Mouse (Mus musculus): ENCODE results near the gene Pimreg.

Gene Pimreg

DNA sequence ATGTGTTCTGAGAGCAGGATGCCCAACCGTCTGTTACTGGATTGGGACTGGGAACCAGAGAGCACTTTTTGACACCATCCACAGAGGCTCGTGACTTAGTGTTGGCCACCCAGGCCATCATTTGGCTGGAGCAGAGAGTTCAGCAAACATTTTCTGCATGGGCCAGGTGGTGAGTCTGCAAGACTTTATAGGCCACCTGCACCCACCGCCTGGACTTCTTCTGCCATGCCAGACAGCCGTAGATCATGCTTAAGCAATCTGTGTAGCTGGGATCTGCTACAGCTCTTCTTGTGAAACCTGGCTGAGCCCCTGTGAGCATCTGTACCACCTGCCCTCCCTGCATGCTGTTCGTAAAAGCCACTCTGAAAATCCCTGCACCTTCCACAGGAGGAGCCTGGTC lies 25.5 kb downstream of the Pimreg start:
- DNase-seq = no peak

GRCm38 (mm10) chr11:72068026-72068425 lies 26.2 kb downstream of the Pimreg start:
- no peak for DNase-seq

GRCm38 (mm10) chr11:72070733-72071132 lies 28.9 kb downstream of the Pimreg start:
- no peak for DNase-seq

DNA sequence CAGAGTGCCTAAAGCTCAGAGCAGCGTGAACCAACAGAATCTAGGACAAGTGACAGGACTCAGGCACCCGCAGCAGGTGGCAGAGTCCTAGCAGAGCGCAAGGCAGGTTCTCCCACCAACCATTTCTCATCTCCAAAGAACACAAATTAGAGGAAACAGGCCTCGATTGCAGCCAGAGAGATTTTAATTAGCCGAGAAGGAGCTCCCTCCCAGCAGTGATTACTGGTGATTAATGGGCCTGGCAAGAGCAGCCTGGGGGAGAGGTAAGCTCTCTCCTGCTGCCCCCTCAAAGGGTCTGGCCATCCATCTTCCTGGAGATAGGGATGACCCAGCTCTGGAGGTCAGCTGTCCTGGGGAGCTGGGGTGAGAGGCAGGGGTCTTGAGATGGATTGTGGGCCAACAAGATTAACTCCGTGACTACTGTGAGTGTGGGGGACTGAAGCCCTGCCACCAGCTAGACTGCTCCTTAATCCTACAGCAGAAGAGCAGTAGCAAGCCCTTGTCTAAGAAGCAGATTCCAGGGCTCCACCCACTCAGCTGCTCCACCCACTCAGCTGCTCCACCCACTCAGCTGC lies 30.6 kb downstream of the Pimreg start:
- no peak for DNase-seq

GRCm38 (mm10) chr11:72074230-72074629 lies 32.4 kb downstream of the Pimreg start:
- no peak for DNase-seq

DNA sequence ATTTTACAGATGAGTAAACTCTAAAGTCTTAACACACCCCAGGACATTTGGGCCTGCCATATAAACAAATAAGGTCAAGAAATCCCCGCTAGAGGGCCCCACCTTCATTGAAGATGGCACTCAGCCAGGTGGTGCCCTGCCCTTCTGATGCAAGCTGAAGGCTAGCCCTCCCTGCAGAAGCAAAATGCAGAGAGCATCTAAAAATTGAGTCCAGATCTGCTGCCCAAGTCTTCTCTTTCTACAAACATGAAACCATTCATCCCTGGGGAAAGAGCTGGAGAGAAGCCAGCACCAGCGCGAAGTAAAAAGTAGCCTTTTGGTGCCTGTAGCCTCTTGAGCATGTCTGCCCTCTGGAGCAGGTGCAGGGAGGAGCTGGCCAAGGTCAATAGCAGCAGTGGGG lies 36.2 kb downstream of the Pimreg start:
- DNase-seq = no peak

DNA sequence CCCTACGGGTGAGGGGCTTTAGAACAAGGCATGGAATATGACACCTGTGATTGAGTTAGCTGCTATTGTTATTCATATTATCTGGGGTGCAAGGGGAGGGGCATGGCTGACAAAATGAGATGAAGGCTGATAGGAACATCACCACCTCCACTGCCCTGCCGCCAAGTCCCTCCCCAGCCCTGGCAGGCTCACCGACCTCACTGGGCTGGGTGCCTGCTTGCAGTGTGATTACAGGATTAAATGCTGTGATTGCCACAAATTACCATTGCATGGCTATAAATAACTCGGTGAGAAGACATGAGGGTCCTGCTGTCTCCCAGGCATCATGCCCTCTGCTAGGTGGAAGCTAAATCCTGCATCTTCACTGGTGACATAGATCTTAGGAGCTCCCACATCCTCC lies 36.8 kb downstream of the Pimreg start:
- DNase-seq = no peak

DNA sequence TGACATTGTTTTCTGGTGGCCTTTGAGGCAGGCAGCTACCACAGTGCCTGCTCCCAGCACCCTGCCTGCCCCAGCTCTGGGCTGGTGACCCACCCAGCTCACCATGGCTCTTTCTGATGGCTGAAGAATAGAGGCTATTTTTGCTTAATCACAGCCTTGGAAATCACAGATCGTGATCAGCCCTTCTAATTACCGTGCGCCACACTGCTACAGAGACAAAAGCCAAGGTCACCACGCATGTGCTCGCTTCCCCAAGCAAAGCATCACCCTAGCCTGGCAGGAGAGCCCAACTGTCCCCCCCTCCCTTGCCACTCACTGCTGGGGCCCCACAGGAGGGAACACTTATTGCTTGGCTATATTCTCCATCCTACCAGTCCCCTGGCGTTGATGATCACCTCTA lies 38.6 kb downstream of the Pimreg start:
- no peak for DNase-seq

DNA sequence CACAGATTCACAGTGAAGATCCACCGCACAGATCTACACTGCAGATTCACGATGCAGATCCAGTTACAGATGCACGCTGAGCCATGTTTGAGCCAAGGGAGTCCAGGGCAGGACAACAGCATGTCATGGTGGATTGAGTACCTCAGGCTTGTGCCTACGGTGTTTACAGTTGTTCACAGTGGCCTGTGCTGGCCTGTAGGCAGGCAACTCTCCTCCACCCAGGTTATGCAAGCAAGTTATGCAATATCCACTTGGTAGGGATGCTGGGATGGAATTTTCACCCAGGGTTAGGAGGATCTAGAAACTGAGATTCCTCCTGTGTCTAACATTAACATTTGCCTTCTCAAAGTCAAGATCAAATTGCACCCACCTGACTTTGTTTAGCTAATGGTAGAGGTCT lies 40.8 kb downstream of the Pimreg start:
- no peak for DNase-seq

- no peak for DNase-seq
Observed at GRCm38 (mm10) chr11:72084337-72084736, 42.5 kb downstream of the Pimreg start.

GRCm38 (mm10) chr11:72086251-72087046 lies 44.6 kb downstream of the Pimreg start:
- no peak for DNase-seq

GRCm38 (mm10) chr11:72092390-72092789 lies 50.6 kb downstream of the Pimreg start:
- no peak for DNase-seq

- peak; percentile 18 for DNase-seq
Observed at GRCm38 (mm10) chr11:72094442-72094841, 52.6 kb downstream of the Pimreg start.

- DNase-seq = no peak
Observed at GRCm38 (mm10) chr11:72095994-72096393, 54.2 kb downstream of the Pimreg start.

Data from kidney, adult 18-20 months (tissue).